ENCODE assay signal across 8 mouse cellular contexts in genomic region chr11:106488126-106488561, GRCm38 (mm10). TPM values are rescaled to one million over a fixed set of nuclear protein-coding genes. Genes with fewer than 3 reads are reported as not detected.
DNase-seq lines count a peak whose midpoint lies in the region; ATAC-seq and TF ChIP-seq lines count a peak whose summit lies in the region.

No protein-coding gene starts in this region.

- H3K27me3 ChIP-seq in heart, embryonic 13.5 days (replicated peaks): no peaks in the 10 kb centered on the region
- H3K27me3 ChIP-seq in MEL (ENCODE audit: control insufficient read depth in 1 of 2, insufficient read depth in 2 of 2, low read length in 2 of 2): no peaks in the 10 kb centered on the region

- no peaks in the 10 kb centered on the region for H3K36me3 ChIP-seq in heart, embryonic 13.5 days
- peaks cover 0 to 19% of the 10 kb centered on the region in 2 experiments; a peak in 2 of 4 replicates for H3K36me3 ChIP-seq in MEL (ENCODE audit: control insufficient read depth in 1 of 2, insufficient read depth in 2 of 2, low read length in 2 of 2)

- H3K4me2 ChIP-seq in heart, embryonic 13.5 days: peak overlapping the region; percentile 82

- H3K9ac ChIP-seq in heart, embryonic 13.5 days: peak overlapping the region; percentile 65
- peak overlapping the region; percentile 68 for H3K9ac ChIP-seq in MEL (ENCODE audit: control insufficient read depth, low read depth, low read length, poor library complexity, severe bottlenecking)

- WGBS in heart, embryonic 13.5 days: 12% methylated on average over 17 of the region's 17 CpGs

- H3K4me1 ChIP-seq in heart, embryonic 13.5 days: peaks cover 23% of the 10 kb centered on the region
- peaks cover 6 to 11% of the 10 kb centered on the region in 2 experiments; a peak in 3 of 4 replicates for H3K4me1 ChIP-seq in MEL (ENCODE audit: control insufficient read depth in 1 of 2, insufficient read depth in 2 of 2, low read length in 2 of 2)

- H3K27ac ChIP-seq in heart, embryonic 13.5 days (replicated peaks): peak overlapping the region; percentile 90
- peak overlapping the region; percentile 12 for H3K27ac ChIP-seq in MEL (ENCODE audit: control insufficient read depth, low read depth, low read length)

- peaks cover 16% of the 10 kb centered on the region for H3K79me2 ChIP-seq in MEL (ENCODE audit: control insufficient read depth, insufficient read depth, low read length, poor library complexity)

- TF ChIP-seq CTCF in MEL (IDR thresholded peaks at IDR 0.05 in 2 of 3, conservative IDR thresholded peaks at IDR 0.05 in 1 of 3; ENCODE audit: control insufficient read depth in 1 of 3, insufficient read depth in 1 of 3, low read depth in 2 of 3, low read length in 3 of 3, poor library complexity in 1 of 3, severe bottlenecking in 1 of 3): peak in 2 of 3 experiments; percentile 30 to 36; a peak in 2 of 6 replicates

- no peak for TF ChIP-seq EP300 in MEL (IDR thresholded peaks at IDR 0.05; ENCODE audit: low read depth in 1 of 2, low read length in 2 of 2)

- H3K9me3 ChIP-seq in heart, embryonic 13.5 days: no peaks in the 10 kb centered on the region
- no peaks in the 10 kb centered on the region for H3K9me3 ChIP-seq in MEL (replicated peaks; ENCODE audit: insufficient read depth, low read length)

- no peak; a peak in 1 of 4 replicates for TF ChIP-seq POLR2A in MEL (IDR thresholded peaks at IDR 0.05; ENCODE audit: control insufficient read depth in 1 of 2, insufficient read depth in 1 of 2, low read depth in 1 of 2, low read length in 2 of 2, poor library complexity in 1 of 2)

- H3K4me3 ChIP-seq in heart, embryonic 13.5 days: peak overlapping the region; percentile 95
- peak overlapping the region; percentile 57 to 71 for H3K4me3 ChIP-seq in MEL (ENCODE audit: control insufficient read depth in 1 of 2, insufficient read depth in 1 of 2, low read depth in 2 of 2, low read length in 2 of 2)

- ATAC-seq in heart, embryonic 13.5 days (ENCODE audit: extremely low read depth, insufficient number of reproducible peaks, low FRiP score, low TSS enrichment): 0 out of 2 replicates have a peak, but pooled peaks have one; percentile 10
- peak; percentile 40 to 44 for ATAC-seq in hematopoietic stem cell, adult 5-6 weeks (replicated peaks in 1 of 2; ENCODE audit: insufficient read depth in 1 of 2, low FRiP score in 2 of 2, low TSS enrichment in 1 of 2, low read depth in 1 of 2, poor library complexity in 2 of 2, severe bottlenecking in 2 of 2)
- peak; percentile 12; the same call in 1 of the 2 replicates for ATAC-seq in megakaryocyte, adult 5-6 weeks (ENCODE audit: poor library complexity, severe bottlenecking)

- no peak for DNase-seq in heart, adult 11 months
- DNase-seq in MEL (ENCODE audit: low read depth, low spot score): no peak
- DNase-seq in urinary bladder, postnatal 14 days (ENCODE audit: low spot score): no peak
- no peak for DNase-seq in layer of hippocampus, adult 9-10 months (ENCODE audit: low spot score)
- no peak for DNase-seq in adrenal gland, postnatal 25 days

- TF ChIP-seq RAD21 in MEL (IDR thresholded peaks at IDR 0.05; ENCODE audit: low read depth, low read length): no peak

TF ChIP-seq in MEL, 35 proteins besides CTCF, POLR2A, EP300 and RAD21:
- TF ChIP-seq MAZ (IDR thresholded peaks at IDR 0.05; ENCODE audit: low read depth, low read length) (no peak), ZNF384 (IDR thresholded peaks at IDR 0.05; ENCODE audit: low read depth, low read length) (no peak), SMC3 (IDR thresholded peaks at IDR 0.05; ENCODE audit: low read depth, low read length) (peak; percentile 41)

RNA-seq across cellular contexts. Expression of gene Ern1, which starts 0.5 kb away (rescaled TPM):
- 3.9 and 4.3 TPM in 2 replicates for polyA plus RNA-seq in heart, embryonic 13.5 days (2015; fragmentation: Nextera tagmentation; extraction: Ambion mirVana)
- total RNA-seq in MEL (2012; rRNA removed): 4.3 and 4.8 TPM in 2 replicates
- polyA plus RNA-seq in MEL (2012; ENCODE audit: insufficient read depth in 1 of 2, insufficient read length in 2 of 2, low read depth in 1 of 2, low replicate concordance in 2 of 2, missing spikeins in 1 of 2): 1 to 10 TPM in 1 of 2 experiments, not detected in 1; 5.7 TPM
- total RNA-seq in hematopoietic stem cell, adult 5-6 weeks (2017): 35.9 and 65.9 TPM in 2 replicates
- total RNA-seq in megakaryocyte, adult 5-6 weeks (2015): 37.9 and 43.1 TPM in 2 replicates
- 28.8 and 35.0 TPM in 2 replicates for total RNA-seq in megakaryocyte, adult 5-6 weeks (2017)
- 107 and 122 TPM in 2 replicates for total RNA-seq in adrenal gland, postnatal 25 days (2021)
